Mouse (Mus musculus) mouse embryonic stem cell (cell line): ENCODE data around the gene Ralb.

Source experiments
- in situ Hi-C, 2 experiments: fragments of 300-500 bp; cut with MboI; formaldehyde crosslinking; loops; 1 replicate in 1 of 2; 3 replicates in 1 of 2; pipeline ENCODE4 v1.14.3; 2019 to 2020; ENCODE audit warnings: low sequenced_read_pairs in 2 of 2, low pct_unique_long_range_greater_than_20kb in 1 of 2, mixed read lengths in 1 of 2; ENCODE audit not compliant: unreplicated experiment in 1 of 2

The Ralb gene

GRCm38 (mm10) chr1:119472648-119473047 is 31.9 kb downstream of the Ralb start:
- in situ Hi-C loops, result no loop called here

GRCm38 (mm10) chr1:119471793-119472396 is 32.7 kb downstream of the Ralb start:
- in situ Hi-C loops, result no loop called here

DNA sequence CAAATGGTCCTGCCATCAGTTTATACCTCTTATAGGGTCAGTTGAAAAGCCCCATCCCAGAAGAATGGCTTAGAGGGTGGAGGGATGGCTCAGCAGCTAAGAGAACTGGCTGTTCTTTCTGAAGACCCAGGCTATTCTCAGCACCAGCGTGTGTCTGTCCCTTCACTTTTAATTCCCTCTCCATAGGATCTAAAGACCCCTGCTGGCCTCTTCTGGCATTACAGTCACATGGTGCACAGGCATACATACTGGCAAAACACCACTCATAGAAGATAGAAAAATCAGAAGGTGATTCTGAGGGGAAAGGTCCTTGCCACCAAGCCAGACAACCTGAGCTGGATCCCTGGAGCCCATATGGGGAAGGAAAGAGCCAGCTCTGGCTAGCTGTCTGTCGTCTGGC is 41.2 kb downstream of the Ralb start:
- in situ Hi-C loops, result no loop called here

DNA sequence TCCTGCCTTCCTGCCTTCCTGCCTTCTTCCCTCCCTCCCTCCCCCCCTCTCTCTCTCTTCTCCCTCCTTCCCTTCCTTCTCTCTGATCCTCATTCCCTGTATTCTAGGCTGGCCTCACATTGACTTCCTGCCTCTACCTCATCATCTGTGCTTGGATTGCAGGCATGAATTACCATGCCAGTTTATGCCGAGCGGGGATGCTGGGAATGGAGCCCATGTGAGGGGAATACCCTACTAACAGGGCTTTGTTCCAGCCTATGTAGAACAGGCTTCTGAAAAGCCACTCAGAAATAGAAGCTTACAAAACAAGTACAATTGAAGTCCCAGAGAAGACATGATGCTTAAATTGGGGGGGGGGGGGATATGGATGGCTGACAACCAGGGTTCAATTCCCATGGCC is 44.5 kb downstream of the Ralb start:
- in situ Hi-C loops, result no loop called here

GRCm38 (mm10) chr1:119457993-119458605 is 46.5 kb downstream of the Ralb start:
- in situ Hi-C loops, result no loop called here

GRCm38 (mm10) chr1:119457528-119457855 is 47.1 kb downstream of the Ralb start:
- in situ Hi-C loops, result no loop called here

- in situ Hi-C loops, result no loop called here
Observed at GRCm38 (mm10) chr1:119456671-119457527, 47.7 kb downstream of the Ralb start.

DNA sequence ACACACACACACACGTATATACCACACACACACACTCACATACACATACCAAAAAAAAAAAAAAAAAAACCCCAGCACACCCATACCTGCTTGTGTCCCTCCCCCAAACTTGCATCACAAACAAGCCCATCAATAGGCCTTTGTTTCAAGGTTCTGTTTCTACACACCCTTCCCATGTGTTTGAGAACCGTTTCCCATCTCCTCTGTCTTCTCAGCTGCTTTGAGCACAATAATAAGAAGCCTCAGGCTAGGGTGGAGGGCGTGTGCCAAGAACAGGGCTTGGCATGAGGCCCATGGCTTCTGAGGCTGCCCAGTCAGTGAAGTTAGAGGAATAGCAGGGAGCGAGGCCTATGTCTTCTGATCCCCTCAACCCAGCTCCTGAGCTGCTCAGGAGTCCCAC is 50.9 kb downstream of the Ralb start:
- in situ Hi-C loops, result no loop called here

- in situ Hi-C loops, result no loop called here
Observed at GRCm38 (mm10) chr1:119451417-119451816, 53.2 kb downstream of the Ralb start.

DNA sequence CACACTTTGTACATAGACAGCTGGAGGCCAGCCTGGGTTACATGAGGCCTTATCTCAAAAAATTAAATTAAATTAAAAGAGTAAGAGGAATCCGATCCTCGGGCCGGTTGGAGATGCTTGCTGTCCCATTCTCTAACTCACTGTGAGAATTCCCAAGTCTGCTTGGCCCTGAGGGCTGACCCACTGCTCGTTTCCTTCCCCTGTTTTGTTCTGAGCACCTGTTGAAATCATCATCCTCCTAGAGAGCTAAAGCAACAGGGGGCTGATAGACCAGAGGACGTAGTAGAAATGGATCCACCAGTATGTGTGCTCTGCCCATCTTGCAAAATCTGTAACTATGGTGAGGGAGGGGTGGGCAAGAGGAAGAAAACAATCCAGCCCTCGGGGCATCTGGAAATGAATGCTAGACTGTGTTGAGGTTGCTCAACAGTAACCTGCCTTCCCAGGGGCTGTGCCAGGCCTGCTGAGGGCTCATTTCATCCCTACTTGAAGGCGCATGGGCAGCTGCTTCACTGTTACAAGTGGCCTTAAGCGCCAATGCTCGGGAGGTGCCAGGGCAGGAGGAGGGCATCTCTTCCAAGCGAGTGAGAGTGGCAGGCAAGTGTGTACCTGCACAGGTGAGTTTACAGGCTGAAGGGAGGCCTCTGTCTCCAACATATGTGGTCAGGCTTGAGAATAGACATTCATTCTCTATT is 53.8 kb downstream of the Ralb start:
- in situ Hi-C loops, result no loop called here

DNA sequence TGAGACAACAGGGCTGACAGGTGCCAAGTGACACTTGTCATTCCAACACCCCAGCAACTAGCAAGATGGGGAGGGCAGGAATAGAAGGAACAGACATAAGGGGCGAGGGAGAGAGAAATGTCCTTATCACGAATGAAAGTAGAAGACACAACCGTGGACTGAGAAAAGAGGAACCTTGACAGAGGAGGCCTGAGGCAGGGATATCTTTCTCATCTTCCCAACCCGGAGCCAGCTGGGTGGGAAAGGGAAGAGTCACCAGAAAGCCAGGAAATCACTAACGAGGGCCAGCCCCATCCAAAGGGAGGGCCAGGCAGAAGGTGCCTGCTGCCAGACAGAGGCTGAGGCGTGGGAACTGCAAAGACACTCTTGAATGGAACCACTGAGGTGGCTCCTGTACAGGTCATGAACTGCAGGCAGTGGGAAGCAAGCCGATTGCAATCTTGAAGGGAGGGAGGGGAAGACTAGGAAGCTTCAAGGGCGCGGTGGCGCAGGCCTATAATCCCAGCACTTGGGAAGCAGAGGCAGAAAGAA is 57.8 kb downstream of the Ralb start:
- in situ Hi-C loops, result loop anchor here (10.0 to 25.0 kb wide), 2 partner anchors 352 to 660 kb away; no protein-coding TSS in a partner anchor

- in situ Hi-C loops, result loop anchor here (5.0 to 25.0 kb wide), 3 partner anchors 96 to 656 kb away; no protein-coding TSS in a partner anchor
Observed at GRCm38 (mm10) chr1:119443591-119444350, 60.8 kb downstream of the Ralb start.

DNA sequence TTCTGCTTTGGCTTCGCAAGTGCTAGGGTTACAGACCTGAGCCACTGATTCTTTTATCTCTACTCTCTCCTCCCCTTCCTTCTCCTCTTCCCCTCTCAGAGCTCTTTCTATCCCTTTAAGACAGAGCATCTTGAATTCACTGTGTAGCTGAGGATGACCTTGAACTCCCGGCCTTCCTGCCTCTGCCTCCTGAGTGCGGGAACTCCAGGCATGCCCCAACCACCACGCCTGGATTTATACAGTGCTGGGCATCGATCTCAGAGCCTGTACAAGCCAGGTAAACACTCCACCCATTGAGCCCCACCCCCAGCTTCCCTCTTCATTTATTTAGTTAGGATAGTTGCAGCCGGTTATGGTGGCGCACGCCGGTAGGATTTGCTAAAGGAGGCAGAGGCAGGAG is 61.7 kb downstream of the Ralb start:
- in situ Hi-C loops, result loop anchor here (5.0 to 25.0 kb wide), 3 partner anchors 96 to 656 kb away; no protein-coding TSS in a partner anchor

- in situ Hi-C loops, result loop anchor here in 1 of 2 experiments (25.0 kb wide), 1 partner anchor 651 kb away; no protein-coding TSS in a partner anchor
Observed at GRCm38 (mm10) chr1:119438105-119438637, 66.4 kb downstream of the Ralb start.

DNA sequence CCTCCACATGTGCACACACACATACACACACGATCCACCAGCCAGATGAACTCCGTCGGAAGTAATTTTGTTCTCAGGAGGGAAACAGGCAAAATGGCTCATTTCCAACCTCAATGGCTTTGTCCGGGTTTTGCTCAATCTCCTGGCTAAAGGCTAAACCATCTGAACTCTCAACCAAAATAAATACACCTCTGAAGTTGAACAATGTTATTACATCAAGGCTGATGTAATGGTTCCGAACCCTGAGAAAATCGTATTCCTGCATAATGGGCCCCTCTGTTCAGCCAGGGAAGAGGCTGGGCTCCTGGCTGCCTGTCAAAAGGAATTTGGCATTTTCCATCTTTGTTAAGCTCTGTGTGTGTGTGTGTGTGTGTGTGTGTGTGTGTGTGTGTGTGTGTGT is 67.2 kb downstream of the Ralb start:
- in situ Hi-C loops, result loop anchor here in 1 of 2 experiments (25.0 kb wide), 1 partner anchor 650 kb away; no protein-coding TSS in a partner anchor

DNA sequence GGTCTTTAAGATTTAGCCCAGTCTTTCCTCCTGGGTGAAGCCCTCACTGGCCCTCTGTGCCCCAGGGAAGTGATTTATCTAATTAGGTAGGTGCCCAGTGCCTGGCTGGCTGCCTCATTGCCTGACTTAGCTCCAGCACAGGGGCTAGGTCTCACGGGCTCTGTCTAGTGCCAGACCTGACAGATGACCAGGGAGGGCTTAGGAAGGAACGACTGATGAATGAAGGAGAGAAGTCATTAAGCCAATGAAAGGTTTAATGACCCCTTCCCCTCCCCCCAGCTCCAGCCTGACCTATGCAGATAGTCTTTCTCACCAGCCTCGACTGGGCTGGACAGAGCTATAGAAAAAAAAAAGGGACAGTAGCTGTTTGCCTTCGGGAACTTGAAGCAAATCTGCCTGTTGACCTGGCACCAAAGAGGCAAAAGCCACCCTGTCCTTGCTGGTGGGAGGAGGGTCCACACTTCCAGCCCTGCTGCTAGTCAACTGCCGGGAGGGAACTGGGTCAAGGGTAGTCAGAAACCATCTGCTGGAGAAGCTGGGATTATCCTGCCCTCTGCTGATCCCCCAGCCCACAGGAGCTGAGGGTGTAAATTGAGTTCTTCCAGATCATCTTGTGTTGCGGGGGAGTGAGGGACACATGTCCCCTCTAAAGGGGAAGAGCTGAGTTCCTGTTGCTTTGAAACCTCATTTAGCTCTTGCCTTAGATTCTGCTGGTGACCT is 80.3 kb downstream of the Ralb start:
- in situ Hi-C loops, result no loop called here

DNA sequence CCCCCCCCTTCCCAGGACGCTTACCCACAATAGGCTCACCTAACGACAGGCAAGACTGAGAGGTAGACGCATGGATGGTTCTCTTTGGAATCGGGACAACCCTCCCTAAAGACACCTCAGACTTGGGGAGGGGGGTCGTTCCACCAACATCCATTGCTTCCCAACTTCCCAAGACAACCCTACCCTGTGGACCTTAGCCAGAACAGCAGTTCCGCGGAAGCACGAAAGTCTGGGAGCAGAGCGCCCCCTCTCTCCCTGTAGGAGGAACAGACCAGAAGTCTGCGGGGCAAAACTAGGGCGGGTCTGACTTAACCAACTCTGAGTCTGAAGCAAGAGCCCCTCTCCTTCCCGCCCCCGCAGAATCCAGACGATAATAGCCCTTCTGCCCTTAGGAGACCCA is 81.1 kb downstream of the Ralb start:
- in situ Hi-C loops, result no loop called here
